Mouse (Mus musculus) cerebellum, adult 2 months (tissue): ENCODE measurements around the gene Pex26.

Experiments
- CTCF ChIP-seq: fragments of 200-500 bp; IDR thresholded peaks from 2 replicates; pipeline ENCODE4 v1.5.1; 2011; ENCODE audit warnings: low read depth, mild to moderate bottlenecking, control low read depth, low read length, moderate library complexity, borderline replicate concordance; ENCODE audit not compliant: insufficient read depth
- POLR2A ChIP-seq: fragments of 200-500 bp; IDR thresholded peaks from 2 replicates; pipeline ENCODE4 v1.6.1; 2011; ENCODE audit warnings: low read length, control low read depth, borderline replicate concordance; ENCODE audit not compliant: insufficient read depth

DNA sequence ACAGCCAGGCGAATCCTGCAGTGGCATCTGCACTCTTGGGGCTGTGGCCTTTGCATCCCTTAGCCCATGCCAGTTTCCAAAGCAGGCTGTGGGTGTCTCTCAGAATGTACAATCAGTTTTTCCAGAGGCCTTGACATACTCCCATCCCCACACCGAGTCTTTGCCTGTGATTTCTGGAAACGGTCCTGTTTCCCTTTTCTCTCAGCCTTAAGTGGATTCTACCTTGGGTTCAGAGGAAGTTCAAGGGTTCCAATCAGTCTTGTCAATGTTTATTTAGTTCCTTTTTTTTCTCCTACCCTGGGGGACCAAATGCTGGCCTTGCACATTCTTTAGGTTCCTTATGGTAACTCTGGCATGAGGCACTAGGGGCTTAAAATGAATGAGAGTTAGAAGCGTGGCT lies 36.7 kb upstream of the Pex26 start:
- TF ChIP-seq POLR2A (no peak), CTCF (no peak)
